In genomic region chr9:30525086-30525485, GRCm38 (mm10) we compare ENCODE assay signal across 13 mouse cellular contexts.
"Had no signal": no experiment of that assay in that cellular context is flagged by ENCODE, and none has a peak within 500 bp of the region (broad histone marks: within the 10 kb centered on the region; RNA-seq: fewer than 3 reads in every experiment).

No protein-coding gene starts in this region.

- H3K4me2 ChIP-seq: liver, embryonic 11.5 days; liver, embryonic 15.5 days; midbrain, embryonic 15.5 days; neural tube, embryonic 13.5 days had no signal

- DNase-seq: kidney, postnatal 14 days; lung, adult 2 months; lung, postnatal 36 days; right cerebral cortex, adult 18-20 months; right cerebral cortex, postnatal 25 days; thymus, postnatal 36 days had no signal

- H3K27ac ChIP-seq: left cerebral cortex, adult 2 months; limb, embryonic 10.5 days; liver, embryonic 15.5 days; midbrain, embryonic 10.5 days; midbrain, embryonic 15.5 days; neural tube, embryonic 13.5 days had no signal

- H3K9me3 ChIP-seq: limb, embryonic 10.5 days; liver, embryonic 15.5 days; midbrain, embryonic 10.5 days; midbrain, embryonic 15.5 days; neural tube, embryonic 13.5 days had no signal

- H3K9ac ChIP-seq: liver, embryonic 15.5 days; midbrain, embryonic 15.5 days; neural tube, embryonic 13.5 days had no signal

- H3K4me3 ChIP-seq: left cerebral cortex, adult 2 months; limb, embryonic 10.5 days; liver, embryonic 15.5 days; midbrain, embryonic 10.5 days; midbrain, embryonic 15.5 days; neural tube, embryonic 13.5 days had no signal

- H3K4me1 ChIP-seq: liver, embryonic 15.5 days had no signal

- ATAC-seq: midbrain, embryonic 15.5 days had no signal

- H3K27me3 ChIP-seq: liver, embryonic 15.5 days; midbrain, embryonic 15.5 days; neural tube, embryonic 13.5 days had no signal

- H3K36me3 ChIP-seq: limb, embryonic 10.5 days; liver, embryonic 15.5 days; midbrain, embryonic 10.5 days; midbrain, embryonic 15.5 days; neural tube, embryonic 13.5 days had no signal
